Mouse (Mus musculus): ENCODE data around the gene Epx.
"Not testable (repeated sequence)": the region's sequence is repeated elsewhere in the genome, so short reads cannot be mapped to it uniquely, and the experiment has no call there.

The Epx gene

DNA sequence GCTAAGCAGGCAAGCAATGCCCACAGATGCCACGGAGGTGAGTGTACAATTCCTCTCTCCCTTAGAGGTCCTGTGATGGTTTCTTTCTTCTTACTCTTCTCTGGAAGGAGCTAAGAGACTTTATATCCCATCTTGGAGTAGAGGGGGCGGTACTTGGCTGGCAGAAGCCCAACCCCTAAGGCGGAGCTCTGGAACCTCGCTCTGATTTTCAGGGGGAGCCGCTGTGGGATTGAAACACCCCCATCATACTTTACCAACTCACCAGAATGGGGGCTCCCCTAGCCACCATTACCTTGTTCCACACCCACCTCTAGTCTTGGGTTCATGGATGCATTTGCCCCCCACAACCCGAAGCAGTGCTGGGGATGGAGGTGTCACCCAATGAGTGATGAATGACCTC is at the start of gene Epx:
Gene Epx, minus strand, starts transcription at position 101 of the 400 bp plus-strand sequence.
- DNase-seq (ENCODE audit: extremely low spot score): no peak

DNA sequence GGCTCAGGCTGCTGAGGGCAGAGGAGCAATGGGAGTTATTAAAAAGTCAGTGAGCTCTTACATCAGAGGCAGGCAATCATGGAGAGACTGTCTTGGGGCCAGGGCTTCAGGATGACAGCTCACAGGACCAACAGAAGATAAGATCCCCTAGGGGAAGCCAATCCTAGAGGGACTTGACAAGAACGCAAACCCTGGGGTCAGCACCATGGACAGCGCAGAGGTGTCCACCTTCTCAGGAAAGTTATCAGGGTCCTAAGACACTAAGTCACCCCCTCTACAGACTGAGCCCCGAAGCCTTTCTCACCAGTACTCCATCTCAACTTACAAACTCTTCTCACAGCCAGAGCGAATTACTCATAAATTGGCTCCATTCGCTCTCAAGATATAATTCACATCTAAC is 45.6 kb upstream of the Epx start, which contains the start of gene Olfr464:
Gene Olfr464, minus strand, starts transcription at position 2 of the 400 bp plus-strand sequence.
- DNase-seq (ENCODE audit: extremely low spot score): peak; percentile 49

DNA sequence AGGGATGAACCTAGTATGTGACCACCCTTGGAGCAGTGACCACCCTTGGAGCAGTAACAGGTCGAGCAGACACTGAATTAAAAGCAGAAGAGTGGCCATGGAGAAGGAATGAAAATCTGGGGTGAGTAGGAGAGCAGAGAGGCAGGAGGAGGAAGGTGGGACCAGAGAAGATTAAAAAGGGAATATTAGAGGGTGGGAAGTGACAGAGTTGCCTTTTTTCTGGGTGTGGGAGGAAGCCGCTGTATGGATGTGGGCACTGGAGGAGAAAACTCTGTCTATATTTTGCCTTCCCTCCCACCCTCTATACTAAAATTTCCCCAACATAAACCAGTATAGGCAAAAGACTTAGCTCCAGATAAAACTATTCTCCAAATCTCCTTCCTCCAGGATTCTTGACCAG is 45.0 kb upstream of the Epx start:
- no peak for DNase-seq (ENCODE audit: extremely low spot score)

DNA sequence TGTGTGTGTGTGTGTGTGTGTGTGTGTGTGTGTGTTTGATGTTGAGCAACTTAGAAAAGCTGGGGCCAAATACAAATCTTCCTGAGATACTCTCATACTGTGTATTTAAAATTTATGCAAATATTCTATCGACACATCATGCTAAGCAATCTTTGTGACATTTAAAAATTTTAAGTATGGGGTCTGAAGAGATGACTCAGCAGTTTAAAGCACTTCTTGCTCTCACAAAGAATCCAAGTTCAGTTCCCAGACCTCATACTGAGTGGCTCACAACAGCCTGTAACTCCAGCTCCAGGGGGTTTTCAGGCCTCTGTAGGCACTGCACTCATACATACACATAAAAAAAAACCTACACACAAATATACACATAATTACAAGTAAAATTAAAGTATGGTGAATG is 40.7 kb upstream of the Epx start:
- DNase-seq (ENCODE audit: extremely low spot score): no peak

DNA sequence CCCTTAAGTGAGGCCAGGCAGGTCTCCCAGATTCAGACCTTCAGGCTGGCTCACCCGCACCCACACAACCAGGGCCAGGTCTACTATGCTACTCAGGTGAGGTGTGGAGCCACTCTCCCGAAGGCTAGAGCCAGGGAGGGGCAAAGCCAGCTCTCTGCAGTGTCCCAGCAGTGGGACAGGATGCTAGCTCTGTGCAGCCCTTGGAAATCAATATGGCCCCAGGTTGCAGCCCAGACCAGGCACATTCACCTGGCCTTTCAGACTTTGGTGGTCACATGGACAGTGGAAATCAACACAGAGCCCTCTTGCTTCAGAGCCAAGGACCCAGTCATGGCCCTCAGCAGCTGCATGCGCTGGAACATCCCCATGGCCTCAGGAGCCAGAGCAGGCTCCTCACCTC is 29.0 kb upstream of the Epx start:
- DNase-seq (ENCODE audit: extremely low spot score): no peak

DNA sequence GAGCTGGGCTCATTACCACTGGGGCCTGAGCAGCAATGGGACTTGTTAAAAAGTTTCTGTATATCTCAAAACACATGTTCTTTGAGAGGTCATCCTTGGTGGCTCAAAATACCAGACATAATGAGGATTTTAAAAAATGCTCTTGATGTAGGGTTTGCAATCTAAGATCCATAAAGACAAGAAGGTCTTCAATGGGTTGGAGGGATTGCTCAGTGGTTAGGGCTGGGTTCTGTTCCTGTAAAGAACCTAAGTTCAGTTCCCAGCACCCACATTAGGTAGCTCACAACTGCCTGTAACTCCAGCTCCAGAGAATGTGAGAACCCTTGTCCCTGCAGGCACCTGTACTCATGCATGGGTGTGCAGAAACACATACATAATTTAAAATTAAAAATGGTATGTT is 22.0 kb upstream of the Epx start, which contains the start of gene Olfr463:
Gene Olfr463, minus strand, starts transcription at position 101 of the 400 bp plus-strand sequence.
- no peak for DNase-seq (ENCODE audit: extremely low spot score)

DNA sequence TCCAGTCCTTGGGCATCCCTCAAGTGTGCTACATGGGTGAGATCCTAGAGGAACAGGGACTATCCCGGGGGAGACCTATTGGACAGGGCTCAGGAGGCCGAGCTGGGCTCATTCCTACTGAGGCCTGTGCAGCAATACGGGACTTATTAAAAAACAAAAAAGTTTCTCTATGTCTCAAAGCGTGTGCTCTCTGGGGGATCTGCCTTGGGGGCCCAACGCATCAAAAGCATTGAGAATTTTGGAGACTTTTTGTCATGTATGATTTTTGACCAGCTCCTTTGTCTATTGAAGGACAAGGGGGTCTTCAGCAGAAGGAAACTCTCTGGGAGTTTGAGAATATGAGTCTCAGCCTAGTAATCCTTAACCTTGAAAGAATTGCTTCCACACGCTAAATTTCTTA is 16.8 kb upstream of the Epx start, which contains the start of gene Olfr462:
Gene Olfr462, minus strand, starts transcription at position 101 of the 400 bp plus-strand sequence.
- no peak for DNase-seq (ENCODE audit: extremely low spot score)

DNA sequence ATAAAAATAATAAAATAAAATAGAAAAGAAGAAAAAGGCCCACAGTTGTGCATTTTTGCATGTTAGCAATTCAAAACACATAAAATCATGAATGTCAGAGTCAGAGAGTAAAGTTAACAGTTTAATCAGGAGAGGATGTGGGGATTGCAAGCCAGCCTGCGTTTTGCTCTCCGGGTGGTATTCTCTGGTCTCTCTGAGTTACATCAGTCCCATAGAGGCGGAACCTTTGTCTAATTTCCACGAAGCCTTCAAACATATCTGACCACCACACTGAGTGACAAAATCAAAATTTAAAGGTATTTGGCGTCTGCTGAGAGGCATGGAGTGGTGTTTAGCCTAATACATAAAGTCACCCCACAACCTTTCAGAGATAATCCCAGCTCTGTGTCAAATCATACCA is 9.5 kb upstream of the Epx start:
- no peak for DNase-seq (ENCODE audit: extremely low spot score)

DNA sequence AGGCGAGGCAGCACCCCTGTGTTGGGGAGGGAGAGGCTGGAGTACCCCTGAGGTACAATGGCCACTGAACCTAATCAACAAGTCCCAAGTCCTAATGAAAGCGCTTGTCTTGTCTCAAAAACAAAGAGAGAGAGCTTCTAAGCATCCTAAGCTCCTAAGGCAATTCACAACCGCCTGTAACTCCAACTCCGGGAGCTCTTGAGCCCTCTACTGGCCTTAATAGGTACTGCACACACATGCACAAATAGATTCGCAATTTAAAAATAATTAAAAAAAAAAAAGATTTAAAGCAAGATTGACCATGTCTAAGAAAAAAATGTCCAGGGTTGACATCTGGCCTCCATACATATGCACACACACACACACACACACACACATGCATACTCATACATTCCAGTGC is 8.2 kb upstream of the Epx start:
- DNase-seq (ENCODE audit: extremely low spot score): peak; percentile 20

DNA sequence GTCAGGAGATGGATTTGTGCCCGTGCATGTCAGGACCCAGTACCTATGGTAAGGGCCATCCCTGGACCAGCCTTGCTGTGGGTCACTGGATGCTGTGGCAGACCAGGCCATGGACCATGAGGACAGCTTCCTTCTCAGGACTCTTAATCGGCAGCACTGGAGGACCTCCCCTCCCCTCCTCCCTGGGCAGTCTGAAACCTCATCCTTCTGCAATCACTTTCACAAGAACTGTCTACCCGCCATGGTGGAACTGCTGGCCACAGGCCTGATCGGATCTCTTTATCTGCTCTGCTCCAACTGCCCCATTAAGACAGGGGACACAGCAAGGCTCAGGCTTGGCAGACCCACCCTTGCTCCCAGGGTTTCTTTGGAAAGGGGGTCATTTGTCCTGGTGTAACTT is 6.4 kb upstream of the Epx start:
- no peak for DNase-seq (ENCODE audit: extremely low spot score)

DNA sequence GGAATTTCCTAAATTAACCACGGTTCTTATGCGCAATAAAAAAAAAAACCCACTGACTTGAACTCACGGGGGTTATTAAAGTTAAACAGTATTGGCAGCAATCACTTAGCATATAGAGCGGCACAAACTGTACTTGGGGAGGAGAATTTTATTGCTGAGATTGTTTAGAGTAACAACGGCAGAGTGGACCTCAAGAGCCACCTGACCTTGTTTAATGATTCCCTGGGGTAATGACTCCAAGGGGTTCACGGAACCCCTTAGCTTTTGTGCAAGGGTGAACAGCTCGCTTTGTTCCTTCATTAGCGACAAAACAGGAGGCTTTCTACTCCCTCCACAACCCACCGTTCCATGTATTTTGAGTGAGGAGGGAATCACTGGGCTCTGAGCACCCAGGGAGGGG is 4.5 kb upstream of the Epx start:
- no peak for DNase-seq (ENCODE audit: extremely low spot score)

DNA sequence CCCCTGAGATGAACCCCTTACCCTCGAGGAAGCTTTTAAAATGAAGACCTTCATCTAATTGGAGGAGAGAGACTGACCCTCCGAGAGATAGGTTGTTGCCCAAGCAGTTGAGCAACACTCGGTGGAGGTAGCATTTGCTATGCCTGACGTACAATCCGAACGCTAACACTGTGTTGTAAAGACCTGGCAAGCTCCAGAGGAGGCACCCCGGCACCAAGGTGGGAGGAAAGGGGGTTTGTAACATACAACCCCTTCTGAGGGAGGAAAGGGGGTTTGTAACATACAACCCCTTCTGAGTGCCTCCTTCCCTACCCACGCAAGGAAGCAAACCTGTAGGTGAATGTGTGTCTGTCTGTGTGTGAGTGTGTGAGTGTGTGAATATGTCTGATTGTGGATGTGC is 3.6 kb downstream of the Epx start:
- no peak for DNase-seq (ENCODE audit: extremely low spot score)

DNA sequence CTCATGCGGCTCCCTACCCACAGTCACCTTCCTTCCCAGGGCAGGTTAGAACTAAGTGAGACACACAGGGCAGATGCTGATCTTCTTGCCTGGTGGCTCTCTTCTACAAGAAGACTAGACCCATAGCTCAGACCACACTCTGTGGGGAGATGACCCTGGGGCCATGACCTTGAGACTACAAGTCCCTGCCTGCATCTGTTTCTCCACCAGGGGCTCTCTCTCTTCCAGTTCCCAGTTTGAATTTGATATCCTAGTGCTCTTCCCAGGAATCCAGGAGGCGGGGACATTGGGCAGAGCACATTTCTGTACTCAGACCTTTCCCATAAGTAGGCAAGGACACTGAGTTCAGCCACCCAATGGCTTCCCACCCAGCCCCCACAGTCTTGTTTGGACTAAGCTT is 5.2 kb downstream of the Epx start:
- no peak for DNase-seq (ENCODE audit: extremely low spot score)

DNA sequence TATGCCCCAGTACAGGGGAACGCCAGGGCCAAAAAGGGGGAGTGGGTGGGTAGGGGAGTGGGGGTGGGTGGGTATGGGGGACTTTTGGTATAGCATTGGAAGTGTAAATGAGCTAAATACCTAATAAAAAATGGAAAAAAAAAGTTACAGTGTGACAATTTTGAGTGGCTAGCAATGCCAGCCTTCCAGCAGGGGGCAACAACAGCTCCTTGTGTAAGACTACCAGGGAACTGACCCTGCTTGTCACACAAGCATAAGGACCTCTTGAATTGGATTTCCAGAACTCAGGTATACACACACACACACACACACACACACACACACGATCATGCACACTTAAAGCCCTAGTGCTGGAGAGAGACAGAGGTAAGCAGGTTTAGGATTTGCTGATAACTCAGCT is 8.4 kb downstream of the Epx start:
- not testable (repeated sequence) for DNase-seq (ENCODE audit: extremely low spot score)

DNA sequence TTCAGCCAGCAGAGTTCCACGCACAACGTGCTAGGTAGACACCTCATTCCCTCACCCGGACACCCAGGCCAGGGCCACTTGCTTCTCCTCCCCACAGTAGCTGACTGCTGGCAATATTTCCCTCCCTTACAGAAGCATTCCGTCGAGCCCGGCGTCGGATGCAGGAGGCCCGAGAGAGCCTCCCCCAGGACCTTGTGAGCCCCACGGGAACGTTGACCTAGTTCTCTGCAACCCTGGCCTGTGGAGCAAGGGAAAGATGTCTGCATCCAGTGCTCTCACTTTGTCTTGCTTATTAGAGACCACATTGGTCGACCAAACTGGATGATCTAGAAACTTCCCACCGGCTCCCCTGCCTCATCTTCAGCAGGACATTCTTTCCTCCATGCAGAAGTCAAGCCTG is 12.5 kb downstream of the Epx start:
- no peak for DNase-seq (ENCODE audit: extremely low spot score)

DNA sequence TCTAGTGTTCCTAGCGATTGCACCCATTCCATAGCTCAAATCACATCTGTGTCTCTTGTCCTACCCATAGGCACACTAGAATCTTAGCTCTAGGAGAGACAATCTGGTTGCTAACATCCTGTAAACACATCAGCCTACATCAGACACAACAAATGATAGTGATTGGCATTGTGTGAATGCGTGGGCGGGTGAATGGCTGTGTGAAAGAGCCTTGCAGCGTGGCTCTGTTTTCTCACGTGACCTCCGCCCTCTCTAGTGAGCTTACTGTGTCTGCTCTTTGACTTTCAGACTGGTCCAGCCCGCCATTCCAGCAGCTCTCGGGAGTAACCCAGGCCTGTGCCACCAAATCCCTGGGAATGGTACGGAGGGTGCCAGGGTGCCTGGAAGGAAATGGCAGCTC is 14.9 kb downstream of the Epx start:
- DNase-seq (ENCODE audit: extremely low spot score): no peak

DNA sequence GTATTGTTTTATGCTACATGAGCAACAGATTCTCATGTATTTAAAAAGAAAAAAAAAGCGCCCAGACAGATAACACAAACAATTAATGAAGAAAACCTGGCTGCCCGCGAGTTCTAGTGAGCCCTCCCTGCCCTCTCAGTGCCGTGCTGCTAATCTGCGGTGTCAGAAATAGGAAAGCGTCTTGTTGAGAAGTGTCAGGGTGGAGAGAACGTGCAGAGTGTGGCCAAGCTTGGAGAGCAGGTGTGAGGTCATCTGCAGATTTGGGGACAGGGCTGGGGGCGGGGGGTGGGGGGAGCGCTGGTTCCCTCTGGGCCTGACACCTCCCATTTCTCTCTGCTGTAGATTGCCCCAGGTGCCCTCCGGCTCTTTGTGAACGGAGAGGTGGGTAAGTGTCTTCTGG is 16.1 kb downstream of the Epx start:
- DNase-seq (ENCODE audit: extremely low spot score): no peak

DNA sequence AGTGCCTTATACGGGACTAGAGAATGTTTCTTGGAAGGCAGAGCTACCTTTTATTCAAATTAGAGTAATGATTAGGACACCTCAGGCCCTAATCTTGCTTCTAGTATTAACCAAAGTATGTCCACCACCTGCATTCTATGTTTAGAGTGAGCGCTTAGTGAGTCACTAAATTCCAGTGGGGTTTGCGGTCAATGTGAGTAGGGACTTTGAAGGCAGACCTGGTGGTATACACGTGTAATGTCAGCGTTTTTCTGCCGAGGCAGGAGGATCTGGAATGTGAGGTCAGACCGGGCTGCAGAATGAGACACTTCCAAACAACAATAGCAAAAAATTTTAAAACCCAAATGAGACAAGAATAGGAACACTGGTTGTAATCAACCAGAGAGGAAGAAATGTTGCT is 20.8 kb downstream of the Epx start:
- DNase-seq (ENCODE audit: extremely low spot score): no peak

DNA sequence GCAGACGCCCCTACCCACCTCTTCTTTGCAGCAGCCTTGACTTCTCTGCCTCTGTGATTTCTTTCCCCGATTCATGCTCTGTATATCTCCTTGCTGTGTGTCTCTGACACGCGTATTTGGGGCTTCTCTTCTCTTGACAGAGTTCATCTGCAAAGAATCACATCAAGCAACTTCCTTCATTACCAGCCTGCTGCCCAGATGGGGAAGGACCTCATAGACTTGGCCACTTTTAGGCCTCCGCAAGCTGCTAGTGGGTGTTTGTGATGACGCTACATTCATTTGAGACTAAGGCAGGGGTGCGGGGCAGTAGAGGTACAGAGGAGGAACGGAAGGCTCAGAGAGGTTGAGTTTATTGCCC is 21.8 kb downstream of the Epx start:
- no peak for DNase-seq (ENCODE audit: extremely low spot score)

DNA sequence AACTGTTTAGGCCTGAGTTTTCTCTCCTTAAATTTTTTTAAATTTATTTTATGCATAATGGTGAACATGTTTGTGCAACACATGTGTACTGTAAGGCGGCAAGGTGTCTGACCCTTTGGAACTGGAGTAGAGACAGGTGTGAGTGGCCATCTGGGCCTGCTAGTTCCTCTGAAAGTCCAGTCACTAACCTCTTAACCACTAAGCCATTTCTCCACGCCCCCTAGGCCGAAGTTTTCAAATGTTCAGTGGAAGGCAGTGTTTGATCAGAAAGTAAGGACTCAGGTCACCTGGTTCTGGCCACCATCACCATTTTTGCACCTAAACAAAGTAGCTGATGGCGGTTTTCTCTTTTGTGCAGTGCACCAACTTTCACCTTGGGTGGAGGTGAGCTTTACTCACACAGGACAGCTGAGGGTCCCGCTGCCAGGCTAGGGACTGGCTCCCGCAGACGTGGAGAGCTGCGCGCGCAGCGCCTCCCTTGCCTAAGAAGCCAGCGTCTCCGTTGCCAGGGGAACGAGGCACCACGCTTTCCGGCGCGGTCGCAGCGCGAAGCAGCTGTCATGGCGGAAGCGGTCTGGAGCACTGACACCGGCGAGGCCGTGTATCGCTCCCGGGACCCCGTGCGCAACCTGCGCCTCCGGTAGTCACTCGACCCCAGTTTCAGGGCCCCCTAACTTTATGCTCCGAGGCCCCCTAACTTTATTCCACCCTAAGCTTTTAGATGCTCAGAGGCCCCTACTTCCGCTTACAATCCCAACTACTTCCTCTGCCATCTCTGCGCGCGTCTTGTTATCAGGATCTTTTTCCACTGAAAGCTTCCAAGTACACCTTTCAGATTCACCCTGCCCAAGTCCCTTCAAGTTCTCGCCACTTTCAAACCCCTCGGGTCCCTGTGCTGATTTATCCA is 22.4 kb downstream of the Epx start, which contains the start of gene Mks1:
Gene Mks1, plus strand, starts transcription at position 526 of the 907 bp plus-strand sequence.
- DNase-seq (ENCODE audit: extremely low spot score): peak; percentile 90

DNA sequence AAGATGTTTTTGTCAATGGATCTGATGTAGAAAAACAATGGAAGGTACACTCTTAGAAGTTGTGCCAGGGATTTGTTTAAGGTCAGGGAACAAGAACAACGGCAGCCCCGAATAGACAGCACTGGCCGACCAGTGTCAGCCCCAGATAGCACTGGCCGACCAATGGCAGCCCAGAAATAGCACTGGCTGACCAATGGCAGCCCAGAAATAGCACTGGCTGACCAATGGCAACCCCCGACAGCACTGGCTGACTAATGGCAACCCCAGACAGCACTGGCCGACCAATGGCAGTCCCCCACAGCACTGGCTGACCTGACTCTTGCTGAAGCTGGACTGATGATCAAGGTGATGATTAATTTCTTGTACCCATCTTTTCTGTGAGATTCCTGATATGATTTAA is 27.5 kb downstream of the Epx start:
- peak; percentile 16 for DNase-seq (ENCODE audit: extremely low spot score)

DNA sequence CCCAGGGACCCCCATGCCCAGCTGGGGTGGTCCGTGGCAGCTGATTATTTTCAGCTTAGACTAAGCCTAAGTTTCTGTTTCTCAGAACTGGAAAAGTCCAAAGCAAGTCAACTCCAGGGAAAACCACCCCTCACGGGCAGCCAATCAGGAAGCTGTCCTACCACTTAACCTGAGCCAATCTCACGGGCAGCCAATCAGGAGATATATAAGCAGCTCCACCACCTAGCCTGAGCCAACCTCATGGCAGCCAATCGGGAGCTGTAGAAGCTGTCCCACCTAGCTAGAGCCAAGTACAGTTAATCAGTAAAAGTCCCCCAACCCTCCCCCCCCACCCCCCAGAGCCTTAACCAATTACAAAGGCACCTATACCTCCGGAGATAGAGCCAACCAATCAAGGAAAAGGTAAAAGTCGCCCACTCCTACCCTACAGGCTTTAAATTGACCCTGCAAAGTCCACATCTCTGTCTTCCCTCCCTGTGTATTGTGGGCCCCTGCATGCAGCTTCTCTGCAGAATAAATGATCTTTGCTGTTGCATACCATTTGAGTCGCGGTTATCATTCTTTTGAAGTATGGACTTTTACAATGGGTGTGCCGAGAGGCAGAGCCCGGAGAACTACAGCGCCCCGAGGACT is 28.3 kb downstream of the Epx start:
- DNase-seq (ENCODE audit: extremely low spot score): no peak

DNA sequence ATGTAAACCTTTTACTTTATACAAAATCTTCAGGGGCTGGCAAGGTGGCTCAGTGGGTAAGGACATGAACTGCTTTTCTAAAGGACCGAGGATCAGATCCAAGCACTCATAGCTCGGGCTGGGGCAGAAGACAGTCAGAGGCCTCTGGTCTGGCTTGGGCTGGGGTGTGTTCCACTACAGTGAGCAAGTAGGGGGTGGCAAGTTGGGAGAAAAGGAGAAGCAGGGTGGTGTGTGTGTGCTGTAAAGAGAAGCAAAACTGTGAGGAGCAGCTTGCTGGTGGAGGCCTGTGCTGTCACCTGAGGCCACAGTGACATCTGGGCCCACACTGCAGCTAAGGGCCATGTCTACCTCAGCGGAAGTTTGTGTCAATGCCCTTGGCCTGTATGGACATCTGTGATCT is 33.9 kb downstream of the Epx start:
- DNase-seq (ENCODE audit: extremely low spot score): no peak
